Mouse (Mus musculus): Measurements from ENCODE around the gene Ptprd. TPM values are rescaled to one million over a fixed set of nuclear protein-coding genes. Genes with fewer than 3 reads are reported as not detected.

The Ptprd gene
- total and polyA plus RNA-seq, 3 experiments = not detected

DNA sequence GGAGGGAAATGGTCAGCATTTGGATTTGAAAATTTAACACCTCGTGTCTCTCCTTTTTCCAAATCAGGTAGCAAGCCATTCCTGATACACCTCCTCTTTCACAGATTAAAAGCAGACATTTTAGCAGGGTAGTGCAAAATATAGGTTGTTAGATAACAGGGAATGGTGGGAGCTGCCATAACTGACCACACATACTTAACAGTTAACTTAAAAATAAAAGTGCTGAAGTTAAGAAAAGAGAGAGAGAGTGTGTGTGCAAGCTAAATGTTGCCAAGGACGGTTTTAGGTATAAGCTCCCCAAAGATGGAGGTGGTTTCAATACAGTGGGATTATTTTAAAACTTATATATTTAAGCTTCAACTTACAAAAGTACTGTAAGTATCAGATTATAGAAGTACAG is 2241.8 kb downstream of the Ptprd start:
- TF ChIP-seq GABPA (IDR thresholded peaks at IDR 0.05; ENCODE audit: low read depth, low read length) (no peak), NRF1 (IDR thresholded peaks at IDR 0.05; ENCODE audit: insufficient read depth, low read depth, low read length, poor library complexity, severe bottlenecking) (no peak), USF2 (IDR thresholded peaks at IDR 0.05; ENCODE audit: borderline replicate concordance in 1 of 2, insufficient read depth in 1 of 2, low read depth in 1 of 2, low read length in 2 of 2) (no peak), MEF2A (IDR thresholded peaks at IDR 0.05; ENCODE audit: extremely low read depth, insufficient replicate concordance, low read depth, low read length, poor library complexity, severe bottlenecking) (no peak), BHLHE40 (IDR thresholded peaks at IDR 0.05; ENCODE audit: borderline replicate concordance, low read depth, low read length) (no peak), CTCF (IDR thresholded peaks at IDR 0.05 in 2 of 3, conservative IDR thresholded peaks at IDR 0.05 in 1 of 3; ENCODE audit: control insufficient read depth in 1 of 3, insufficient read depth in 1 of 3, low read depth in 2 of 3, low read length in 3 of 3, poor library complexity in 1 of 3, severe bottlenecking in 1 of 3) (no peak), MXI1 (IDR thresholded peaks at IDR 0.05; ENCODE audit: low read depth, low read length) (no peak), TBP (IDR thresholded peaks at IDR 0.05; ENCODE audit: low read depth, low read length) (no peak), JUND (IDR thresholded peaks at IDR 0.05; ENCODE audit: low read depth, low read length) (no peak), USF1 (IDR thresholded peaks at IDR 0.05; ENCODE audit: low read depth, low read length) (no peak), UBTF (IDR thresholded peaks at IDR 0.05; ENCODE audit: borderline replicate concordance, insufficient read depth, low read depth, low read length) (no peak), RCOR1 (IDR thresholded peaks at IDR 0.05; ENCODE audit: low read depth, low read length) (no peak), EP300 (IDR thresholded peaks at IDR 0.05; ENCODE audit: low read depth in 1 of 2, low read length in 2 of 2) (no peak), SIN3A (IDR thresholded peaks at IDR 0.05; ENCODE audit: low read length) (no peak), TCF12 (IDR thresholded peaks at IDR 0.05; ENCODE audit: low read depth, low read length) (no peak), ELF1 (IDR thresholded peaks at IDR 0.05; ENCODE audit: low read depth, low read length) (no peak), HCFC1 (IDR thresholded peaks at IDR 0.05; ENCODE audit: low read depth, low read length) (no peak), MAZ (IDR thresholded peaks at IDR 0.05; ENCODE audit: low read depth, low read length) (no peak)
- Histone ChIP-seq H3K27me3 (ENCODE audit: control insufficient read depth in 1 of 2, insufficient read depth in 2 of 2, low read length in 2 of 2) (no peaks in the 10 kb centered on the region), H3K79me2 (ENCODE audit: control insufficient read depth, insufficient read depth, low read length, poor library complexity) (no peaks in the 10 kb centered on the region), H3K36me3 (ENCODE audit: control insufficient read depth in 1 of 2, insufficient read depth in 2 of 2, low read length in 2 of 2) (no peaks in the 10 kb centered on the region), H3K9ac (ENCODE audit: control insufficient read depth, low read depth, low read length, poor library complexity, severe bottlenecking) (no peak overlapping the region), H3K27ac (ENCODE audit: control insufficient read depth, low read depth, low read length) (no peak overlapping the region), H3K4me3 (ENCODE audit: control insufficient read depth in 1 of 2, insufficient read depth in 1 of 2, low read depth in 2 of 2, low read length in 2 of 2) (no peak overlapping the region), H3K9me3 (replicated peaks; ENCODE audit: insufficient read depth, low read length) (no peaks in the 10 kb centered on the region), H3K4me1 (ENCODE audit: control insufficient read depth in 1 of 2, insufficient read depth in 2 of 2, low read length in 2 of 2) (no peaks in the 10 kb centered on the region)
- no peak for DNase-seq (ENCODE audit: low read depth, low spot score)

DNA sequence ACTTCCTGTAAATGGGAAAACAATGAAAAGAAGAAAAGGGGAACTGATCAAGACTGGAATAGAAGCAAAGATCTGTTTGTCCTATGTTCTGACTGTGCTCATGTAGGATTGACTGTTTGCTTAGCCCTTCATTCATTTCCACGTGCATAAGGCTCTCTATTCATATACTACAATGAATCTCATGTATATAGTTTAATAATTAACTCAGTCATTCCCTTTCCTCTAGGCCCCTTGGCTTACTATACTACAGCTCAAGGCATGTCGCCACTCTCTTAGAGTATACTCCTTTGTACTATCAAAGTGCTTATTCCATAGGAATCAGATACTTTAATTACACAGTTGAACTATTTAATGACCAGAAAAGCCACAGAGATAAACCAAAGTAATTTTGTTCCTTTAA is 2243.1 kb downstream of the Ptprd start:
- H3K79me2 ChIP-seq (ENCODE audit: control insufficient read depth, insufficient read depth, low read length, poor library complexity) = no peaks in the 10 kb centered on the region
- H3K9me3 ChIP-seq (replicated peaks; ENCODE audit: insufficient read depth, low read length) = no peaks in the 10 kb centered on the region
- H3K27me3 ChIP-seq (ENCODE audit: control insufficient read depth in 1 of 2, insufficient read depth in 2 of 2, low read length in 2 of 2) = no peaks in the 10 kb centered on the region
- no peak overlapping the region for H3K27ac ChIP-seq (ENCODE audit: control insufficient read depth, low read depth, low read length)
- DNase-seq (ENCODE audit: low read depth, low spot score) = no peak
- no peak overlapping the region for H3K4me3 ChIP-seq (ENCODE audit: control insufficient read depth in 1 of 2, insufficient read depth in 1 of 2, low read depth in 2 of 2, low read length in 2 of 2)
- H3K36me3 ChIP-seq (ENCODE audit: control insufficient read depth in 1 of 2, insufficient read depth in 2 of 2, low read length in 2 of 2) = no peaks in the 10 kb centered on the region
- H3K9ac ChIP-seq (ENCODE audit: control insufficient read depth, low read depth, low read length, poor library complexity, severe bottlenecking) = no peak overlapping the region
- TF ChIP-seq UBTF (IDR thresholded peaks at IDR 0.05; ENCODE audit: borderline replicate concordance, insufficient read depth, low read depth, low read length) (no peak), ZNF384 (IDR thresholded peaks at IDR 0.05; ENCODE audit: low read depth, low read length) (no peak), BHLHE40 (IDR thresholded peaks at IDR 0.05; ENCODE audit: borderline replicate concordance, low read depth, low read length) (no peak), POLR2AphosphoS2 (IDR thresholded peaks at IDR 0.05; ENCODE audit: low read length) (no peak), ZKSCAN1 (IDR thresholded peaks at IDR 0.05; ENCODE audit: low read depth, low read length) (no peak), TBP (IDR thresholded peaks at IDR 0.05; ENCODE audit: low read depth, low read length) (no peak), HCFC1 (IDR thresholded peaks at IDR 0.05; ENCODE audit: low read depth, low read length) (no peak), JUND (IDR thresholded peaks at IDR 0.05; ENCODE audit: low read depth, low read length) (no peak), NRF1 (IDR thresholded peaks at IDR 0.05; ENCODE audit: insufficient read depth, low read depth, low read length, poor library complexity, severe bottlenecking) (no peak), MYC (IDR thresholded peaks at IDR 0.05; ENCODE audit: low read depth, low read length) (no peak), ZMIZ1 (IDR thresholded peaks at IDR 0.05; ENCODE audit: low read depth, low read length) (no peak), SIN3A (IDR thresholded peaks at IDR 0.05; ENCODE audit: low read length) (no peak), RAD21 (IDR thresholded peaks at IDR 0.05; ENCODE audit: low read depth, low read length) (no peak), MAX (IDR thresholded peaks at IDR 0.05; ENCODE audit: low read length) (no peak), KAT2A (conservative IDR thresholded peaks at IDR 0.05; ENCODE audit: low read depth, low read length) (no peak), POLR2AphosphoS5 (IDR thresholded peaks at IDR 0.05; ENCODE audit: borderline replicate concordance, low read depth, low read length) (no peak), TAL1 (IDR thresholded peaks at IDR 0.05; ENCODE audit: low read length) (no peak)
- no peaks in the 10 kb centered on the region for H3K4me1 ChIP-seq (ENCODE audit: control insufficient read depth in 1 of 2, insufficient read depth in 2 of 2, low read length in 2 of 2)

All from MEL (cell line).